Mouse (Mus musculus): ENCODE results near the gene Gm2000. TPM values are rescaled to one million over a fixed set of nuclear protein-coding genes. Genes with fewer than 3 reads are reported as not detected.

The Gm2000 gene
- total and polyA plus RNA-seq, 3 experiments: 475 to 2,494 (median 1,655) TPM

- H3K27ac ChIP-seq (ENCODE audit: insufficient read depth, low read depth): no peak overlapping the region
- no peak overlapping the region for H3K4me3 ChIP-seq (replicated peaks in 1 of 3; ENCODE audit: low read depth in 2 of 3, low read length in 2 of 3, poor library complexity in 1 of 3)
- H3K9me3 ChIP-seq (replicated peaks; ENCODE audit: low read length): peaks cover 2% of the 10 kb centered on the region
- TF ChIP-seq PAX5 (IDR thresholded peaks at IDR 0.05; ENCODE audit: low read length) (no peak), E2F4 (IDR thresholded peaks at IDR 0.05; ENCODE audit: insufficient replicate concordance, low read depth, low read length) (no peak), GABPA (IDR thresholded peaks at IDR 0.05; ENCODE audit: insufficient replicate concordance, low read depth, low read length) (no peak), IRF4 (IDR thresholded peaks at IDR 0.05; ENCODE audit: low read depth, low read length) (no peak), USF2 (conservative IDR thresholded peaks at IDR 0.05; ENCODE audit: low read depth, low read length) (no peak), RAD21 (IDR thresholded peaks at IDR 0.05; ENCODE audit: low read depth, low read length) (no peak), BHLHE40 (IDR thresholded peaks at IDR 0.05; ENCODE audit: low read depth, low read length) (no peak), NRF1 (IDR thresholded peaks at IDR 0.05; ENCODE audit: low read depth, low read length) (no peak), MXI1 (IDR thresholded peaks at IDR 0.05; ENCODE audit: low read depth, low read length) (no peak), SIN3A (IDR thresholded peaks at IDR 0.05; ENCODE audit: low read length) (no peak), ZNF384 (IDR thresholded peaks at IDR 0.05; ENCODE audit: low read depth, low read length) (no peak), JUND (conservative IDR thresholded peaks at IDR 0.05; ENCODE audit: low read depth, low read length) (no peak), ZMIZ1 (IDR thresholded peaks at IDR 0.05; ENCODE audit: low read depth, low read length) (no peak), RCOR1 (conservative IDR thresholded peaks at IDR 0.05; ENCODE audit: low read depth, low read length) (no peak), ETS1 (conservative IDR thresholded peaks at IDR 0.05; ENCODE audit: low read depth, low read length) (no peak)
- no peak overlapping the region for H3K4me2 ChIP-seq (ENCODE audit: insufficient read depth, low read depth, poor library complexity, severe bottlenecking)
- no peaks in the 10 kb centered on the region for H3K36me3 ChIP-seq (replicated peaks in 1 of 2; ENCODE audit: control insufficient read depth in 1 of 2, insufficient read depth in 1 of 2, low read length in 1 of 2)
- dilution Hi-C loops (cut with MboI; ENCODE audit: extremely low pct_ligation_motif_present, extremely low pct_unique_long_range_greater_than_20kb, low sequenced_read_pairs): no loop called here
- no peak overlapping the region for H3K9ac ChIP-seq (ENCODE audit: insufficient read depth, low read depth)
- H3K4me1 ChIP-seq (ENCODE audit: control insufficient read depth in 1 of 2, insufficient read depth in 2 of 2): peaks cover 0 to 17% of the 10 kb centered on the region in 2 experiments; a peak in 2 of 4 replicates
- DNase-seq (ENCODE audit: extremely low read depth): no peak
- H3K27me3 ChIP-seq (replicated peaks): no peaks in the 10 kb centered on the region
- in situ Hi-C loops (cut with MboI; ENCODE audit: low pct_ligation_motif_present, low pct_unique_long_range_greater_than_20kb, low sequenced_read_pairs): no loop called here
- no peaks in the 10 kb centered on the region for H3K79me2 ChIP-seq (replicated peaks; ENCODE audit: control insufficient read depth, extremely low read depth, insufficient read depth, poor library complexity, severe bottlenecking)
Measured at GRCm38 (mm10) chr1:156349031-156349430, 16.8 kb upstream of the Gm2000 start.

- DNase-seq (ENCODE audit: extremely low read depth): no peak
- H3K9me3 ChIP-seq (replicated peaks; ENCODE audit: low read length): peaks cover 10% of the 10 kb centered on the region
- no peak overlapping the region for H3K4me3 ChIP-seq (replicated peaks in 1 of 3; ENCODE audit: low read depth in 2 of 3, low read length in 2 of 3, poor library complexity in 1 of 3)
- H3K9ac ChIP-seq (ENCODE audit: insufficient read depth, low read depth): no peak overlapping the region
- no peaks in the 10 kb centered on the region for H3K36me3 ChIP-seq (replicated peaks in 1 of 2; ENCODE audit: control insufficient read depth in 1 of 2, insufficient read depth in 1 of 2, low read length in 1 of 2)
- H3K4me2 ChIP-seq (ENCODE audit: insufficient read depth, low read depth, poor library complexity, severe bottlenecking): no peak overlapping the region
- in situ Hi-C loops (cut with MboI; ENCODE audit: low pct_ligation_motif_present, low pct_unique_long_range_greater_than_20kb, low sequenced_read_pairs) (no loop called here), dilution Hi-C loops (cut with MboI; ENCODE audit: extremely low pct_ligation_motif_present, extremely low pct_unique_long_range_greater_than_20kb, low sequenced_read_pairs) (no loop called here)
- H3K27ac ChIP-seq (ENCODE audit: insufficient read depth, low read depth): no peak overlapping the region
- peaks cover 0 to 5% of the 10 kb centered on the region in 2 experiments; a peak in 1 of 4 replicates for H3K4me1 ChIP-seq (ENCODE audit: control insufficient read depth in 1 of 2, insufficient read depth in 2 of 2)
- no peaks in the 10 kb centered on the region for H3K27me3 ChIP-seq (replicated peaks)
- TF ChIP-seq ETS1 (conservative IDR thresholded peaks at IDR 0.05; ENCODE audit: low read depth, low read length) (no peak), NELFE (IDR thresholded peaks at IDR 0.05; ENCODE audit: low read depth, low read length) (no peak), MXI1 (IDR thresholded peaks at IDR 0.05; ENCODE audit: low read depth, low read length) (no peak), NRF1 (IDR thresholded peaks at IDR 0.05; ENCODE audit: low read depth, low read length) (no peak), TBP (conservative IDR thresholded peaks at IDR 0.05; ENCODE audit: low read depth, low read length) (no peak), CTCF (conservative IDR thresholded peaks at IDR 0.05 in 1 of 2, IDR thresholded peaks at IDR 0.05 in 1 of 2; ENCODE audit: low read depth in 2 of 2, low read length in 2 of 2) (no peak), EP300 (IDR thresholded peaks at IDR 0.05; ENCODE audit: low read length) (no peak), GABPA (IDR thresholded peaks at IDR 0.05; ENCODE audit: insufficient replicate concordance, low read depth, low read length) (no peak), CHD1 (IDR thresholded peaks at IDR 0.05; ENCODE audit: low read depth, low read length) (no peak), MAZ (IDR thresholded peaks at IDR 0.05; ENCODE audit: low read depth, low read length) (no peak), POLR2AphosphoS2 (IDR thresholded peaks at IDR 0.05; ENCODE audit: low read depth, low read length) (no peak), HCFC1 (IDR thresholded peaks at IDR 0.05; ENCODE audit: low read depth, low read length) (no peak), MAX (IDR thresholded peaks at IDR 0.05; ENCODE audit: low read length) (no peak), CHD2 (IDR thresholded peaks at IDR 0.05; ENCODE audit: low read length) (no peak), UBTF (IDR thresholded peaks at IDR 0.05; ENCODE audit: low read depth, low read length) (no peak), IRF4 (IDR thresholded peaks at IDR 0.05; ENCODE audit: low read depth, low read length) (no peak), SMC3 (IDR thresholded peaks at IDR 0.05; ENCODE audit: low read depth, low read length) (no peak), KAT2A (IDR thresholded peaks at IDR 0.05; ENCODE audit: insufficient replicate concordance, low read length) (no peak), E2F4 (IDR thresholded peaks at IDR 0.05; ENCODE audit: insufficient replicate concordance, low read depth, low read length) (no peak)
- no peaks in the 10 kb centered on the region for H3K79me2 ChIP-seq (replicated peaks; ENCODE audit: control insufficient read depth, extremely low read depth, insufficient read depth, poor library complexity, severe bottlenecking)
Measured at GRCm38 (mm10) chr1:156350441-156350840, 15.4 kb upstream of the Gm2000 start.

All from CH12.LX (cell line).